Mouse (Mus musculus): ENCODE measurements around the gene Aldh3a2.
"Not testable (repeated sequence)": the region's sequence is repeated elsewhere in the genome, so short reads cannot be mapped to it uniquely, and the experiment has no call there.

Gene Aldh3a2

GRCm38 (mm10) chr11:61207487-61208246 is 59.6 kb downstream of the Aldh3a2 start, which contains the start of gene Aldh3a1:
TSS of gene Aldh3a1 (plus strand) at chr11:61207537.
- no peak for DNase-seq

GRCm38 (mm10) chr11:61206136-61206535 is 61.1 kb downstream of the Aldh3a2 start:
- DNase-seq = no peak

GRCm38 (mm10) chr11:61205167-61205950 is 61.9 kb downstream of the Aldh3a2 start:
- DNase-seq = no peak

- no peak for DNase-seq
Measured at GRCm38 (mm10) chr11:61202810-61203209, 64.5 kb downstream of the Aldh3a2 start.

GRCm38 (mm10) chr11:61202186-61202585 is 65.1 kb downstream of the Aldh3a2 start:
- DNase-seq = no peak

- no peak for DNase-seq
Measured at GRCm38 (mm10) chr11:61199620-61200362, 67.5 kb downstream of the Aldh3a2 start.

- no peak for DNase-seq
Measured at GRCm38 (mm10) chr11:61197935-61198334, 69.3 kb downstream of the Aldh3a2 start.

GRCm38 (mm10) chr11:61196616-61197353 is 70.5 kb downstream of the Aldh3a2 start:
- DNase-seq = no peak

- DNase-seq = peak; percentile 33 to 38
Measured at GRCm38 (mm10) chr11:61193392-61193791, 73.9 kb downstream of the Aldh3a2 start.

GRCm38 (mm10) chr11:61192779-61193178 is 74.5 kb downstream of the Aldh3a2 start:
- DNase-seq = no peak

GRCm38 (mm10) chr11:61192123-61192522 is 75.1 kb downstream of the Aldh3a2 start:
- DNase-seq = not testable (repeated sequence)

- DNase-seq = no peak
Measured at GRCm38 (mm10) chr11:61190776-61191175, 76.5 kb downstream of the Aldh3a2 start.

- DNase-seq = no peak
Measured at GRCm38 (mm10) chr11:61183820-61184219, 83.4 kb downstream of the Aldh3a2 start.

- no peak for DNase-seq
Measured at GRCm38 (mm10) chr11:61181624-61182023, 85.6 kb downstream of the Aldh3a2 start.

- no peak for DNase-seq
Measured at GRCm38 (mm10) chr11:61180361-61180760, 86.9 kb downstream of the Aldh3a2 start.

GRCm38 (mm10) chr11:61176321-61176720 is 90.9 kb downstream of the Aldh3a2 start:
- DNase-seq = no peak

- DNase-seq = no peak
Measured at GRCm38 (mm10) chr11:61175778-61176177, 91.5 kb downstream of the Aldh3a2 start.

- DNase-seq = peak; percentile 100
Measured at GRCm38 (mm10) chr11:61174821-61175658, 92.2 kb downstream of the Aldh3a2 start, which contains the start of gene Usp22. TSS of gene Usp22 (minus strand) at chr11:61175055.

GRCm38 (mm10) chr11:61174291-61174820 is 92.9 kb downstream of the Aldh3a2 start:
- DNase-seq = peak; percentile 62 to 73

- DNase-seq = not testable (repeated sequence)
Measured at GRCm38 (mm10) chr11:61173477-61173876, 93.8 kb downstream of the Aldh3a2 start.

Measured in thymus, adult 18-20 months (tissue).